Mouse (Mus musculus) small intestine, adult 2 months (tissue): ENCODE results near the gene Krt18.

Experiments used
- CTCF ChIP-seq: fragments of 200-500 bp; IDR thresholded peaks from 2 replicates; pipeline ENCODE4 v1.5.1; 2012; ENCODE audit warnings: low read depth, mild to moderate bottlenecking, control low read depth, inconsistent platforms, low read length, moderate library complexity, mixed read lengths; ENCODE audit not compliant: insufficient replicate concordance, insufficient read length; ENCODE audit errors: extremely low read depth
- POLR2A ChIP-seq: fragments of 200-500 bp; IDR thresholded peaks from 2 replicates; pipeline ENCODE4 v1.6.1; 2012; ENCODE audit warnings: low read depth, mild to moderate bottlenecking, control low read depth, inconsistent platforms, low read length, moderate library complexity

DNA sequence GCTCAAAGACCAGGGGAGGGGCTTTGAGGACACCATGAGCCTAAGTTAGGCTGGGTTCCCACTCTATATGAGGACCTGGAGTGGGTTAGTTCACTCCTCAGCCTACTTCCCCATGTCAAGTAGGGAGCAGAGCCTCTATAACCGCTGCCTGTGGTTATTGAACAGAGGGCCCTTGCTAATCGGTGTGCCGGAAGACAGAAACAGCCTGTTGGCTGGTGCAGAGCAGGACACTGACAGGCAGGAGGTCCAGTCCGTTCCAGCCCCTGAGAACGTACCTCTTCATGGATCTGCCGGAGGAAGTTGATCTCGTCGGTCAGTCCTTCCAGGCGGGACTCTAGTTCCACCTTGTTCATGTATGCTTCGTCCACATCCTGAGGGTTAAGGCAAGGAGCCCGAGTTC is 28.8 kb upstream of the Krt18 start:
- TF ChIP-seq POLR2A, result no peak
- TF ChIP-seq CTCF, result no peak
